Mouse (Mus musculus) gastrocnemius, adult 2 months (tissue): ENCODE measurements around the gene Dhx9. TPM values are rescaled to one million over a fixed set of nuclear protein-coding genes. Genes with fewer than 3 reads are reported as not detected.
"Not testable (repeated sequence)": the region's sequence is repeated elsewhere in the genome, so short reads cannot be mapped to it uniquely, and the experiment has no call there.

ENCODE experiments used
- DNase-seq: peaks from one replicate; pipeline ENCODE4 v3.0.0; 2022
- H3K27ac ChIP-seq: fragments of 200-600 bp; 2 replicates; pipeline ENCODE4 v1.8.1; 2022; ENCODE audit warnings: mild to moderate bottlenecking
- H3K4me3 ChIP-seq: fragments of 200-600 bp; 2 replicates; pipeline ENCODE4 v1.8.1; 2022; ENCODE audit warnings: mild to moderate bottlenecking, moderate library complexity
- CTCF ChIP-seq: fragments of 200-600 bp; IDR thresholded peaks from 2 replicates; pipeline ENCODE4 v1.8.1; 2022; ENCODE audit warnings: antibody characterized with exemption, mild to moderate bottlenecking, moderate library complexity
- intact Hi-C: fragments of 180-260 bp; cut with DNase I; formaldehyde crosslinking; loops from one replicate; pipeline ENCODE4 v1.15.1; 2025
- long read RNA-seq, 2 experiments: library from polyadenylated mRNA; stranded (forward); transcript quantifications; one replicate each; pipeline ENCODE4 v2.0.0; 2021
- total RNA-seq, 2 experiments: library from RNA; stranded (reverse); gene quantifications; 2 replicates each; pipeline ENCODE4 v1.2.3; 2021

The Dhx9 gene
- total RNA-seq, result 10 to 100 TPM; 26.1 to 29.5 TPM
- long read RNA-seq, experiment 1, partial matches to known transcripts, result 0 of 1 reads
- long read RNA-seq, experiment 1, other reads (novel, unspliced or antisense), result 1 of 1 reads
- long read RNA-seq, experiment 2, partial matches to known transcripts, result 1 of 1 reads
- long read RNA-seq, experiment 2, other reads (novel, unspliced or antisense), result 0 of 1 reads

GRCm38 (mm10) chr1:153487500-153487879, at the start of gene Dhx9:
TSS of gene Dhx9 (minus strand) at chr1:153487660.
- no peak; the same call in 1 of the 2 replicates for TF ChIP-seq CTCF
- Histone ChIP-seq H3K27ac (peak within 1 kb of the TSS; percentile 94), H3K4me3 (peak within 1 kb of the TSS; percentile 77)
- intact Hi-C loops, result no loop called here
- DNase-seq, result peak; percentile 99

GRCm38 (mm10) chr1:153535611-153536010, 48.2 kb upstream of the Dhx9 start:
- intact Hi-C loops, result no loop called here
- DNase-seq, result peak; percentile 31
- TF ChIP-seq CTCF, result no peak
- Histone ChIP-seq H3K4me3 (no peak overlapping the region), H3K27ac (no peak overlapping the region)

- H3K27ac ChIP-seq, DNase-seq, H3K4me3 ChIP-seq, intact Hi-C loops: not testable (repeated sequence)
Measured at GRCm38 (mm10) chr1:153532896-153533295, 45.4 kb upstream of the Dhx9 start.

GRCm38 (mm10) chr1:153532234-153532841, 44.9 kb upstream of the Dhx9 start:
- DNase-seq, result peak; percentile 42
- Histone ChIP-seq H3K4me3 (peak overlapping the region; percentile 21), H3K27ac (peak overlapping the region; percentile 46; the same call in 1 of the 2 replicates)
- intact Hi-C loops, result no loop called here
- no peak for TF ChIP-seq CTCF

GRCm38 (mm10) chr1:153531677-153532233, 44.3 kb upstream of the Dhx9 start:
- intact Hi-C loops, result no loop called here
- no peak for DNase-seq
- peak overlapping the region; percentile 46; the same call in 1 of the 2 replicates for H3K27ac ChIP-seq
- no peak for TF ChIP-seq CTCF
- H3K4me3 ChIP-seq, result peak overlapping the region; percentile 21

- no peak for DNase-seq
- intact Hi-C loops, result no loop called here
- Histone ChIP-seq H3K4me3 (no peak overlapping the region), H3K27ac (no peak overlapping the region)
- TF ChIP-seq CTCF, result no peak
Measured at GRCm38 (mm10) chr1:153522116-153522515, 34.7 kb upstream of the Dhx9 start.

- Histone ChIP-seq H3K4me3 (no peak overlapping the region), H3K27ac (no peak overlapping the region)
- intact Hi-C loops, result no loop called here
- no peak for TF ChIP-seq CTCF
- DNase-seq, result no peak
Measured at GRCm38 (mm10) chr1:153515368-153515767, 27.9 kb upstream of the Dhx9 start.

GRCm38 (mm10) chr1:153510330-153511009, 23.0 kb upstream of the Dhx9 start:
- intact Hi-C loops, result no loop called here
- no peak for DNase-seq
- TF ChIP-seq CTCF, result peak; percentile 28; the same call in 1 of the 2 replicates
- Histone ChIP-seq H3K4me3 (no peak overlapping the region), H3K27ac (no peak overlapping the region)

- H3K4me3 ChIP-seq, H3K27ac ChIP-seq, DNase-seq, intact Hi-C loops: not testable (repeated sequence)
Measured at GRCm38 (mm10) chr1:153509569-153509968, 22.1 kb upstream of the Dhx9 start.

- no peak for DNase-seq
- intact Hi-C loops, result no loop called here
- H3K27ac ChIP-seq, result no peak overlapping the region
- TF ChIP-seq CTCF, result no peak
- H3K4me3 ChIP-seq, result no peak overlapping the region
Measured at GRCm38 (mm10) chr1:153509012-153509411, 21.6 kb upstream of the Dhx9 start.

- no peak for TF ChIP-seq CTCF
- intact Hi-C loops, result no loop called here
- H3K4me3 ChIP-seq, result no peak overlapping the region
- H3K27ac ChIP-seq, result no peak overlapping the region
- peak; percentile 33 for DNase-seq
Measured at GRCm38 (mm10) chr1:153506266-153506665, 18.8 kb upstream of the Dhx9 start.

GRCm38 (mm10) chr1:153501644-153502321, 14.3 kb upstream of the Dhx9 start:
- peak; percentile 45 for DNase-seq
- Histone ChIP-seq H3K27ac (peak overlapping the region; percentile 58), H3K4me3 (no peak overlapping the region)
- intact Hi-C loops, result no loop called here
- TF ChIP-seq CTCF, result peak; percentile 11; the same call in 1 of the 2 replicates
